Mouse (Mus musculus) gastrocnemius, adult 8-10 months (tissue): ENCODE data around the gene Pias4. TPM values are rescaled to one million over a fixed set of nuclear protein-coding genes. Genes with fewer than 3 reads are reported as not detected.

ENCODE experiments used
- microRNA-seq: library from miRNA; unstranded; fragments of <30 nt; microRNA quantifications from one replicate; pipeline ENCODE4 v1.2.0, GENCODE M21; 2022
- total RNA-seq, 4 experiments: library from RNA; stranded (reverse); gene quantifications; 2 replicates each; pipeline ENCODE4 v1.2.4; 2022

The Pias4 gene
- total RNA-seq, 4 experiments from 2014 or later, result 14.0 to 19.0 (median 16.2) TPM

Small RNAs within 50 kb of the gene (microRNA-seq; reads per million reads assigned to microRNA genes)
- gene Mir5615-1 (not detected), gene Mir5615-2 (not detected)

Other genes starting within 250 kb of the Pias4 start
- 1 to 10 TPM; 2.1 to 4.0 (median 2.3) TPM for gene Lmnb2, start 249.7 kb downstream of the Pias4 start, total RNA-seq
- gene Gadd45b, start 237.8 kb downstream of the Pias4 start, total RNA-seq, result 10 to 100 TPM in 3 of 4 experiments, 1 to 10 TPM in 1; 6.8 to 31.8 (median 26.9) TPM
- gene Gng7, start 153.0 kb downstream of the Pias4 start, total RNA-seq, result 1 to 10 TPM; 1.1 to 2.7 (median 1.7) TPM
- gene Diras1, start 142.3 kb downstream of the Pias4 start, total RNA-seq, result under 1 TPM in 1 of 4 experiments, not detected in 3; 0.24 TPM
- 10 to 100 TPM; 12.9 to 15.3 (median 13.9) TPM for gene Slc39a3, start 130.5 kb downstream of the Pias4 start, total RNA-seq
- 100 to 1,000 TPM in 3 of 4 experiments, 10 to 100 TPM in 1; 99.1 to 108 (median 105) TPM for gene Sgta, start 107.7 kb downstream of the Pias4 start, total RNA-seq
- 10 to 100 TPM; 21.7 to 24.1 (median 22.9) TPM for gene Thop1, start 97.9 kb downstream of the Pias4 start, total RNA-seq
- gene Creb3l3, start 69.0 kb downstream of the Pias4 start, total RNA-seq, result under 1 TPM in 1 of 4 experiments, not detected in 3; 0.44 TPM
- 100 to 1,000 TPM; 197 to 233 (median 208) TPM for gene Map2k2, start 62.0 kb downstream of the Pias4 start, total RNA-seq
- gene Zbtb7a, start 32.7 kb downstream of the Pias4 start, total RNA-seq, result 10 to 100 TPM; 24.8 to 28.9 (median 25.5) TPM
- gene Eef2, start 8.7 kb upstream of the Pias4 start, total RNA-seq, result 1,000 to 10,000 TPM; 1,293 to 1,550 (median 1,345) TPM
- gene Dapk3, start 15.1 kb upstream of the Pias4 start, total RNA-seq, result 10 to 100 TPM; 25.2 to 31.5 (median 27.3) TPM
- not detected for gene 4930442H23Rik, start 15.9 kb upstream of the Pias4 start, total RNA-seq
- 100 to 1,000 TPM in 1 of 4 experiments, 10 to 100 TPM in 3; 15.3 to 106 (median 44.7) TPM for gene Nmrk2, start 34.1 kb upstream of the Pias4 start, total RNA-seq
- gene Atcay, start 62.9 kb upstream of the Pias4 start, total RNA-seq, result not detected
- 1 to 10 TPM; 1.8 to 2.7 (median 2.1) TPM for gene Zfr2, start 65.2 kb upstream of the Pias4 start, total RNA-seq
- under 1 TPM in 2 of 4 experiments, not detected in 2; 0.31 TPM for gene Matk, start 85.0 kb upstream of the Pias4 start, total RNA-seq
- 100 to 1,000 TPM in 3 of 4 experiments, 10 to 100 TPM in 1; 96.1 to 111 (median 102) TPM for gene Mrpl54, start 99.0 kb upstream of the Pias4 start, total RNA-seq
- 100 to 1,000 TPM in 2 of 4 experiments, 10 to 100 TPM in 2; 94.6 to 106 (median 98.8) TPM for gene Apba3, start 99.0 kb upstream of the Pias4 start, total RNA-seq
- not detected for gene Tjp3, start 123.7 kb upstream of the Pias4 start, total RNA-seq
- gene Pip5k1c, start 125.0 kb upstream of the Pias4 start, total RNA-seq, result 10 to 100 TPM; 18.5 to 22.8 (median 21.9) TPM
- 10 to 100 TPM in 1 of 4 experiments, 1 to 10 TPM in 3; 9.4 to 11.3 (median 9.8) TPM for gene Cactin, start 153.2 kb upstream of the Pias4 start, total RNA-seq
- under 1 TPM; 0.12 to 0.36 (median 0.19) TPM for gene Tbxa2r, start 160.8 kb upstream of the Pias4 start, total RNA-seq
- 1 to 10 TPM in 1 of 4 experiments, under 1 TPM in 3; 0.46 to 1.2 (median 0.73) TPM for gene Gipc3, start 175.3 kb upstream of the Pias4 start, total RNA-seq
- gene Hmg20b, start 182.6 kb upstream of the Pias4 start, total RNA-seq, result 10 to 100 TPM; 16.9 to 22.8 (median 21.1) TPM
- 1 to 10 TPM; 1.7 to 3.1 (median 2.1) TPM for gene Mfsd12, start 189.6 kb upstream of the Pias4 start, total RNA-seq
- gene 4930404N11Rik, start 197.9 kb upstream of the Pias4 start, total RNA-seq, result under 1 TPM; 0.22 to 0.68 (median 0.60) TPM
- gene Fzr1, start 210.6 kb upstream of the Pias4 start, total RNA-seq, result 10 to 100 TPM; 14.8 to 18.5 (median 16.6) TPM
- 10 to 100 TPM; 46.5 to 50.1 (median 47.4) TPM for gene Dohh, start 216.5 kb upstream of the Pias4 start, total RNA-seq
- gene Gm48551, start 216.5 kb upstream of the Pias4 start, total RNA-seq, result 1 to 10 TPM in 2 of 4 experiments, under 1 TPM in 2; 0.59 to 1.8 (median 1.1) TPM
- 1 to 10 TPM in 2 of 4 experiments, under 1 TPM in 1, not detected in 1; 0.43 to 1.1 (median 1.1) TPM for gene Gm48552, start 221.1 kb upstream of the Pias4 start, total RNA-seq
- not detected for gene Smim24, start 225.1 kb upstream of the Pias4 start, total RNA-seq